Mouse (Mus musculus) stomach, embryonic 16.5 days (tissue): ENCODE measurements around the gene Ehf. TPM values are rescaled to one million over a fixed set of nuclear protein-coding genes. Genes with fewer than 3 reads are reported as not detected.

Experiments
- ATAC-seq: fragments of 200-750 bp; cut with Nextera tagmentation; 2 replicates; pipeline ENCODE4 v1.8.0; 2017; ENCODE audit warnings: moderate number of reproducible peaks, moderate TSS enrichment; ENCODE audit not compliant: insufficient read depth, low FRiP score
- H3K27ac ChIP-seq: fragments of 300-500 bp; sonication (generic); 2 replicates; pipeline ENCODE4 v1.5.1; 2014; ENCODE audit warnings: low read length
- H3K27me3 ChIP-seq: fragments of 300-500 bp; sonication (generic); 2 replicates; pipeline ENCODE4 v1.6.1; 2014; ENCODE audit warnings: low read length, control low read depth, mixed read lengths; ENCODE audit not compliant: control insufficient read depth, insufficient read depth
- H3K36me3 ChIP-seq: fragments of 300-500 bp; sonication (generic); 2 replicates; pipeline ENCODE4 v1.6.1; 2014; ENCODE audit warnings: low read length; ENCODE audit not compliant: control insufficient read depth, insufficient read depth
- H3K4me1 ChIP-seq: fragments of 300-500 bp; sonication (generic); 2 replicates; pipeline ENCODE4 v1.6.1; 2014; ENCODE audit warnings: low read length, control low read depth, mixed read lengths; ENCODE audit not compliant: control insufficient read depth, insufficient read depth
- H3K4me2 ChIP-seq: fragments of 300-500 bp; sonication (generic); 2 replicates; pipeline ENCODE4 v1.6.1; 2014; ENCODE audit warnings: low read depth, low read length, mixed read lengths
- H3K4me3 ChIP-seq: fragments of 300-500 bp; sonication (generic); replicated peaks from 2 replicates; pipeline ENCODE4 v1.5.1; 2014; ENCODE audit warnings: mild to moderate bottlenecking, low read length
- H3K9ac ChIP-seq: fragments of 300-500 bp; sonication (generic); 2 replicates; pipeline ENCODE4 v1.6.1; 2014; ENCODE audit warnings: low read length
- H3K9me3 ChIP-seq: fragments of 300-500 bp; sonication (generic); replicated peaks from 2 replicates; pipeline ENCODE4 v1.6.1; 2016; ENCODE audit warnings: low read length, control low read depth; ENCODE audit not compliant: control insufficient read depth
- WGBS: fragments of 180-500 bp; shearing (Covaris S2); extraction: QIAGEN DNeasy Blood & Tissue Kit; methylation state at CpG from one replicate; pipeline ENCODE4 v1.1.7; 2014; 5-methylcytosine and 5-hydroxymethylcytosine counted together
- polyA plus RNA-seq: library from polyadenylated mRNA; unstranded; fragments of >200 nt; fragmentation: Nextera tagmentation; extraction: Ambion mirVana; gene quantifications from 2 replicates; pipeline ENCODE4 v1.2.1, GENCODE M21; 2015

The Ehf gene
- polyA plus RNA-seq, 1 experiment from 2014 or later = 39.1 TPM

DNA sequence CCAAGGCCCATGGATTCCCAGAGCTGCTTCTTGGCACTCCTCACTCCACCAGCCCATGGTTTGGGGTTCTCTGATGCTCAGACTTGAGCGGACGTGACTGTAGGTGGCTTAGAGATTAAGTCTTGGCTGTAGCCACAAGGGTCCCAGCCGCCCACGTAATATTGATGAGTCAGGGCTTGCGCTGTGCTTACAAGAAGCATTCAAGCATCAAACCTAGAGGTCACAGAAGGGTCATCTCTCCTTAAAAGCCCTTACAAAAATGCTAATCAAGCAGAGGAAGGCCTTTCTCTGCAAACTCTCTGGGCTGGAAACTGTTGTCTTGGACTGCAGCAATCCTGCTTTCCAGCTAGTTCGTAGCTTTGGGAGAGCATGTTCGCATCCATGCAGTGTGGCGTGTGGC, 88.2 kb downstream of the Ehf start:
- H3K9ac ChIP-seq = no peak overlapping the region
- no peaks in the 10 kb centered on the region for H3K4me1 ChIP-seq
- no peak overlapping the region for H3K27ac ChIP-seq
- ATAC-seq = no peak
- H3K36me3 ChIP-seq = no peaks in the 10 kb centered on the region
- no peaks in the 10 kb centered on the region for H3K9me3 ChIP-seq
- no peak overlapping the region for H3K4me3 ChIP-seq
- H3K4me2 ChIP-seq = no peak overlapping the region
- WGBS = 73% methylated on average over 8 of the region's 8 CpGs
- H3K27me3 ChIP-seq = no peaks in the 10 kb centered on the region

DNA sequence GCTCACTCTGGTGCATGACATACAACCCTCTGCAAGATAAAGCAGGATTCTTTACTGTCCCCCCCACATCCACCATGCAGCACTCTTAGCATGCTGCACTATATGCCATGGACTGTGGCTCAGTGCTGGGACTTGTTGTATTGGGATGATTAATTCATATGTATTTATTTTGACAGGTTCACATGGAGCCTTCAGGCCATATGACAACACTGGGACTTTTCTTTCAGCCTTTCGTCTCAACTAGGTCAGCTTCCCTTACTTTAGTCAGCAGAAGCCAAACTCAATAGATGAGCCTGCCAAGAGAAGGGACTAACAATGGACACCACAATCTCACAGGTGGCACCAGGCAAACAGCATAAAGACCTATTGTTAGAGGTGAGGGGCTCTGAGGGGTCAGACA, 89.5 kb downstream of the Ehf start:
- Histone ChIP-seq H3K27ac (no peak overlapping the region), H3K4me3 (no peak overlapping the region), H3K4me2 (no peak overlapping the region), H3K9ac (no peak overlapping the region), H3K9me3 (no peaks in the 10 kb centered on the region), H3K36me3 (no peaks in the 10 kb centered on the region), H3K4me1 (0 out of 2 replicates have a peak, but pooled peaks cover 6% of the 10 kb centered on the region), H3K27me3 (no peaks in the 10 kb centered on the region)
- no peak for ATAC-seq
- WGBS = 68% methylated on average over 1 of the region's 1 CpGs

Other genes with a start within 250 kb of the Ehf start
- gene Pdhx, start 229.8 kb downstream of the Ehf start, polyA plus RNA-seq = 33.6 and 39.6 TPM in 2 replicates
- 61.0 and 63.0 TPM in 2 replicates for gene Apip, start 229.6 kb downstream of the Ehf start, polyA plus RNA-seq
- 3.3 and 4.7 TPM in 2 replicates for gene Elf5, start 108.4 kb upstream of the Ehf start, polyA plus RNA-seq
- 118 TPM in 2 replicates for gene Cat, start 181.9 kb upstream of the Ehf start, polyA plus RNA-seq